Mouse (Mus musculus): ENCODE data around the gene Nrap.

The Nrap gene

DNA sequence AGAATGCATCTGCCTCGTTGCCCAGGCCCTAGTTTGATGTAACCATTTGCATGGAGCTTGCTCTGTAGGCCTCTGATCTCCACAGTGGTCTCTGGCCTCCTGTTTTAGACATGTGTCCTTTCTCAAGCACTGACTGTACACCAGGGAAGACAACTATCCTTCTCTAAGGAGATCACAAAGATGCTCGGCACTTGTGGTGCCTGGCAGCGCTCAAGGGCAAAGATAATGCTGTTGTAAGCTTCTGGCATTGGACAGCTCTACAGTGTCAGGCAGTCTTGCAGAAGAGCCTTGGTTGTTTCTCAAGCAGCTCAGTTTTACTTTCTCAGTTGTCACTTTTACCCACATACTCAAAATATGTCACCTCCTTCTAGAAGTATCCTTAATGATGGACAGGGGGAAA lies 73.3 kb downstream of the Nrap start:
- no peak for DNase-seq (ENCODE audit: low spot score in 2 of 2)

DNA sequence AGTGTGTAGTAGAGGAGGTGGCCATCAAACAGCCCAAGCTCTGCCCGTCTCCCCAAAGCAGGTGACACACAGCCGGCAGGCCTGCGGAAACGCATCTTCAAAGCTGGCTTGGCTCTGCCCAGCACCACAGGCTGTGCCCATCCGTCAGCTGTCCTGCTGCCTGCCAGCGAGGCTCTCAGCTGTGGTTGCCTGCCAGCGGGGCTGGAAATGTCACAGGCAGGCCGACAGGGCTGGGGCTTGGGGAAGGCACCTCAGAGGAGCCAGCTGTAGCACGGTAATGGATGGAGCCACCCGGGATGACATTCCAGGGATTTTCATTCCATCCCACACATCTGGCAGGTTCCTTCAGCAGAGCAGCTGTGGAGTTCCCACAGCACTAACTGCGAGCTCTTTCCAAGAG lies 89.0 kb downstream of the Nrap start:
- DNase-seq (ENCODE audit: low spot score in 2 of 2): no peak

DNA sequence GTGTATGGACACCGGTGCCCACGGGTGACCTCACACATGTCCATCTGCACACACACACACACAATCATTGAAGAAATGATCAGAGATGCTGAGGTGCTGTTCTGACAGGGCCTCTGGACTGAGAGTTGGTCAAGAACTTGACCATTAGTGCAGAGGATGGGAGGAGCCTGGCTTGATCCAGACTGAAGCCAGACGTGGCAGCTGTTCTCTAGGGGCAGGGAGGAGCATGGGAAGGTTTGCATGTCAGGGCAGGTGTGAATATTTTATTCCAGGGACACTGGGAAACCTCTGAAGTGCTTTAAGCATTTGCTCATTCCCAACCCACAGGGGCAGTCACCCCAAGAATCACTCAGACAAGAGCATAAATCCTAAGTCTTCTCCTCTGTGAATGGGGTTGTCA lies 92.6 kb downstream of the Nrap start:
- no peak for DNase-seq (ENCODE audit: low spot score in 2 of 2)

DNA sequence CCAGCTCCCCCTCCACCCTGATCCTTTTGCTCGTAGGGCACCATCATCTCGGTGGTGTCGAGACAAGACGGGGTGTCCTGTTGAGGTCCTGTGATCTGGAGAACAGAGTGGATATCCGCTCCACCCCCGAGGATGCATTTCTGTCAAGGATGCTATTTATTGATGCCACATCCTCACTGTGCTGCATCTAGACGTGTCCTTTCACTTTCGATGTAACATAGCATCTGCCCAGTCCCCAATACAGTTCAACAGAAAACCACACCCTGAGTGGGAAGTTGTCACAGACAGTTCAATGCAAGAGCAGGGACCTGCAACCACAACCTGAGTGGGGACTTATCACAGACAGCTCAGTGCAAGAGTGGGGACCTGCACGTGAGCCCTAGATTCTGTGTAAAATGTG lies 93.2 kb downstream of the Nrap start:
- no peak for DNase-seq (ENCODE audit: low spot score in 2 of 2)

DNA sequence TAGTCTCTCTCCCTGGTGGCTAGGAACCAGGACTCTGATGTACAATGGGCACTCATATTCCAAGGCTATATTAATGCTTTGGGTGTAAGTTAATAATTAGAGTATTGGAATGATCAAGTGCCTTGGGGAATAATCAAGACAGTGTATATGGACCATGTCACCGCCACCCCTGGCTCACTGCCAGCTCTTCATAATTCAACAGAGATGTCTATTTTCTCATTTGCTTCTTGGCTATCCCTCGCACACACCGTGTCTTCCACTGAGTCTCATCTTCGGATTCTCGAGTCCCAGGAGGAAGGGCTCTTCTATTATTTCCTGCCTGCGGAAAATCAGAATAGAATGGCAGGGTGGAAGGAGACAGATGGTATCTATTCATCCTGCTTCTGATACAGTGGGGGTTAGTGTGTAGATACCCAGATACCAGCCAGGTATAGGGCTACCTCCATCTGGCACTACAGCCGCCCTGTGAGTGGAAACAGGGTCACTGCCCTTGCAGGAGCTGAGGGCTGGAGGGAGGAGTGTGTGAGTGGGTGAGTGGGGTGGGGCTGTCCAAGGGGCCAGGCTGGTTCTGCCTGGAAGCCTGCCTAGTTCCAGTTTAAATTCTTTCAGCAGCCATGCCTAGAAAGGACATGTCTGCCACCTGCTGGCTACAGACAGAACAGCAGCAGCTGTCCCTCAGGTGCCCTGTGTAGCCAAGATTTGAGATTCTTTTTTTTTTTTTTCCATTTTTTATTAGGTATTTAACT lies 95.0 kb downstream of the Nrap start:
- peak; percentile 52 to 82 for DNase-seq (ENCODE audit: low spot score in 2 of 2)

DNA sequence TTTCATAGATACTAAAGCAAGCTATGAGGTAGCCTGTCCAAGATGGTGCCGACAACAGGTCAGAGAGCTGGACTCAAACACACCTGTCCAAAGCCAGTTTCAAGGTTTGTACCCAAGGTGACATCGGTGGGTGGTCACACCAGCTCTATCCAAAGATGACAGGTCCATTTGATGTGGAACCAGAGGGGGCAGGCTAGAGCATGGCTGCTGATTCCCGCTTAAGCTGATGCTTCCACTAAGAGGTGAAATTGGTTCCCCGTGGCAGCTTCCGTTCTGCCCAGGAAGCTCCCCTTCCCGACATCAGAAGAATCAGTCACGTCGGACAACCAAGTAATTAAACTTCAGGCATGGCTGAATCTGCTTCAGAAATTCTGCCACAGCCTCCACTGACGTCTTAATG lies 97.5 kb downstream of the Nrap start:
- no peak for DNase-seq (ENCODE audit: low spot score in 2 of 2)

DNA sequence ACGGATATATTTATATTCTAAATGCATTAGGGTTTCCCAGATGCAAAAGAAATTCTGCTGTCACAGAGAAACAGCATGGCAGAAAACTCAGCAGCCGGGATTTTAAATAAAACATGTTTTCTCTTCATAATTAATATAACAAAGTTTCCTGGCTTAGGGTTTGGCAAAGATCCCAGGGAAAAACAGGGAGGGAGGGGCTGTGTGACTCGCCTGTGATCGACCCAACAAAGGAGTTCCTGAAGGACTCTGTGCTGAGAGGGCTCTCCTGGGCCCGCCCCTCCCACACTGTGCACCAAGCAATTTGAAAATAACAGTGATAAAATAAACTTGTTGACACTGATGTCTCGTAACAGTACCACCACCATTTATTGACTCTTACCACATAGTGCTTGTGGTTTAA lies 97.9 kb downstream of the Nrap start:
- no peak for DNase-seq (ENCODE audit: low spot score in 2 of 2)

DNA sequence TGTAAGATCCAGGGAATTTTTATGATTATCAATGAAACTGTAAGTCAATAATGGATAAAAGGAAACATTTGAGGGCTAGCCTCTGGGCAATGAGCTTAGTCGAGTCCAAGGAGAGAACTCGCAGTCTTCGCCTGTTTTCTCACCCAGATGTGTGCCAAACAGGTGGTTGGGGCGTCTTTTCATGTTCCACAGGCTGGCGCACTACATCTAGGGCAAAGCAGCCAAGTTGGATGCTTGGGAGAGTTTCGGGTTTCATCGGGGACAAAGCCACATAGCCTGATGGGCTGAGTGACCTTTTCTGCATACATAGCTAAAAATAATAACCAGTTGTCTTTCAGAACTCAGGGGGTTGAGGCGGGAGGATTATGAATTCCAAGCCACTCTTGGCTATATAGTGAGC lies 100.2 kb downstream of the Nrap start:
- DNase-seq (ENCODE audit: low spot score in 2 of 2): no peak

DNA sequence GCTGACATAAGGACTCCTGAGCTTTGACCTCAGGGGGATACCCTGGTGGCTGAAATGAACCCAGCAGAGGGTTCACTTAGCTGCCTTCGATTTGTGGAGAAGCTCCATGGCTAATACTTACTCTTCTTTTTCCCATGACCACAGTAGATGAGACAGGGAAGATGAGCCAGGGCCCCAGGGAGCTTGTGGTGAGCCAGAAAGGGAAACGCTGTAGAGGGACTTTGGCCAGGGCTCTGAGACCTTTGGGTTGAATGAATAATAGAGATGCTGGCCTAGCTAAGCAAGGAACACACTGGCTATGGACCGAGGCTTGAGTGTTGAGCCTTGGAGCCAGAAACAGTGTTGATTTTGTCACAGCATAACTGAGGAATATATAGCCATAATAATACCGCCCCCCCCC lies 101.4 kb downstream of the Nrap start:
- no peak for DNase-seq (ENCODE audit: low spot score in 2 of 2)

DNA sequence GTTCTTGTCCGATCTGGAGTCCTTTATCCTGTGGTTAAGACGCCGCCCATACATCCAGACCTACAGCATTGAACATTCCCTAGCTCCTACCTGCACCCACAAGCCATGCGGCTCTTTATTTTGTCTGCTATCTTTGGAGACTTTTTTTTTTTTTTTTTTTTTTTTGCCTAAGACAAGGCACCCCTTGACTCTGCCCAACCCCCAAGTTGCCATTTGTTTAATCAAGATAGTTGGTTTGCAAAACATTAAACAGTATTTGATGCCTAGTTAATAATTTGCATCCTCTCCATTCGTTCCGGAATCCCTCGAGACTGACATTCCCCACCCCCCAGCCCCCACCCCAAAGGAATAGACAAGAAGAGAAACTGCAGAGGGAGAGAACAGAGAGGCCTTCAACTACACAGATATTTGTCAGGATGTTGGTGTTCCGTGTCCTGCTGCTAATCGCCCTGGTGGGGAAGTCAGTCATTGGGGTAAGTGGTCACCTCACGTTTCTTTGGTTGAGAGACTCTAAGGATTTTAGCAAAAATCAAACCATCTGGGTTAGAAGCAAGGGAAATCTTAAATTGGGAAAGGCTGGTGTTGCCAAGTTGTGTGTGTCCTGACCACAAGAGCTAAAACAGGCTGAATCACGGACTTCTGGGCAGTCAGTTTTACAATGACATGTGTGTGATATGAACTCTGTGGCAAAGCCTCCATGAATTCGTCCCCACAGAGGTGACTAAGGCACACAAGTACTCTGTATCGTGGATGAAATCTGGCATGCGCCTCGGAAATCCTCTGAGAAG lies 102.1 kb downstream of the Nrap start:
- no peak for DNase-seq (ENCODE audit: low spot score in 2 of 2)

DNA sequence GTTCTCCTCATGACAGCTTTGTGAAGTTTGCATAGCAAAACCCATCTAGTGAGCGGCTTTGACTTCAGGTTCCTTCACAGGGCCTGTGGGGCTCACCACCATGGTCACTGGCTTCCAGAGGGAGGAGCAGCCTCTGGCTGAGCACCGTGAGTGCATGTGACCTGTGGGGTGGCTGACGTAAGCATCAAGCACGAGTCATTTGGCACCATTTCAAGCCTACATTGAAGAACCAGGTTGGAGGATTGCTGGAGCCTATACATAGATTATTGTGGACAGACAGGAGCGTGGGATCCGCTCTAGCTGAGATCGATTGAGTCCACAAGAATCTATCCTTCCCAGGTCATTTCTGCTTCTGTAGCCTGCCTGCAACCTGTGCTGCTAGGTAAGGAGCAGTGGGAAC lies 103.0 kb downstream of the Nrap start, which contains the start of gene Habp2:
Gene Habp2 (plus strand): TSS at position 272 of the 400 bp plus-strand sequence.
- DNase-seq (ENCODE audit: low spot score in 2 of 2): no peak

DNA sequence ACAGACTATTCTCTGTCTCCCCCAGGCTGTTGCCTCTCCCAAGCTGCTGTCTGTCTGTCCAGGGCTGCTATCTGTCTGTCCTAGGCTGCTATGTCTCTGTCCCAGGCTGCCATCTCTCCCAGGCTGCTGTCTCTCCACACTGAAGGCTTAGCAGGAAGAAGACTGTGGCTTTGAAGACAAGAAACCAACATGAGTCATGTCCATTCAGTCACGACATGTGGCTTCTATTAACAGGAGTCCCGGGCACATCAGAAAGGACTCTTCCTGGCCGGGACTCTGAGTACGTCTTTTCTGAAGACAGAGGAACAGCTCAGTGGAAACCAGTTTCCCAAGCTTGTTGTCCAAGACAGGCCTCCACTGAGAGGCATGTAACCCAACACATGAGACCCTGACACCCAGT lies 104.6 kb downstream of the Nrap start:
- DNase-seq (ENCODE audit: low spot score in 2 of 2): no peak

DNA sequence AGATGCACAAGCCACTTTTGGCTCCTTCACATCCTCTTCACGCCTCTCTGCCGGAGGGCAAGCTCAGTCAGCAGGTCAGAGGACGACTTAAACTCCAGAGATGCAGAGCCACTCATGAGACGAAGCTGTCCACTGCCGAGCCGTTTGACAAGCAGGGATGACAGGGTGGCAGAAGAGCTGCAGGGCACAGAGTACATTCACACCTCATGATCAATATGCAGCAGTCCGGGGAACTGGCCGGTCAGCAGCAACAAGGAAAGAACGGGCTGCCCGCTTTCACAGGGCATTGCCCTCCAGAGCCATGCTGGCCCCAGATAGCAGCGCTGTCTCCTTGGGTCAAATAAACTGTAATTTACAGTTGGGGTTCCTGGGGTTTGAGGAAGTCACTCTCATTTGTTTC lies 111.5 kb downstream of the Nrap start:
- DNase-seq (ENCODE audit: low spot score in 2 of 2): no peak

DNA sequence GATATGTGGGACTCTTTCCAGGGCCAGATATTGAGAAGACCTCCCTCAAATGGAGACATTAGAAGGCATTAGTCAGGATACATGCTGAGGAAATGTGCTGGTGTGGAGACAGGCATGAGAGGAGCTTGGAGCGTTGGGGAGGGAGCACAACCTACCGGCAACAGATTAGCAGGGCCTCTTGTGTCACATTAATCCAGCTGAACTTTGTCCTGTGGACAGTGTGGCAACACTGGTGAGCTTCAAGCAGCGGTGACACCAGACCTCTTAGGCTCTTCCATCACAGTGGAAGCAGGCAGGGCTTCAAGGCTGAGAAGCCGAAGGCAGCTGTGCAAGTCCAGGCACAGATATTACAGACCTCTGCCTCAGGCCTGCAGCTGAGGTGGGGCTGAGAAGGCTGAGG lies 111.9 kb downstream of the Nrap start:
- DNase-seq (ENCODE audit: low spot score in 2 of 2): no peak

DNA sequence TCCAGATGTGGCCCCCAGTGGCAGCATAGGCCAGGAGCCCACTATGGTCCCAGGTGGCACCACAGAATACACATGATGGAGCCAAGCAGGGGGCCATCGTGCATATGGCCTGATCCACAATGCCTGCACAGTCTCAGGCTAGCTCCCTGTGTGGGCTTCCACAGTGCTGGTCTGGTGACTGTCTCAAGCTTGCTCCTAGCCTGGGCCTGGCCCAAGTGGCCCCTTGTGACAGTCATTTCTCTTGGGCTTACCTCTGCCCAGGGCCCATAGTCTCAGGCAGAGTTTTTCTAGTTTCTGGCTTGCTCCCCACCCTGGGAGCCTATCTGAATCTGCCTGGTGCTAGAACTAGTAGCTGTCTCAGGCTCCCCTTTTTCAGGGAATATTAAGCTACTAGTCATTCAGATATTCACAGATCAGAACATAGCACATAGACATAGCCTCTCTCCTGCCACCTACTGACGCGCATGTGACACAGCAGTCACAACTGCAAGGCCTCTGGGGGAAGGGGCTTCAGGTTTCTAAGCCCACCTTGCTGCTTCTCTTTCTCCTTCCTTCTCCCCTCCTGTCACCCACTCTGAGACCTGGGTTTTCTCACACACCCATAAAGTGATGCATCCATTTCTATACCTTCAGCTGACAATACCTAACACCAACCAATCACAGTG lies 112.6 kb downstream of the Nrap start:
- DNase-seq (ENCODE audit: low spot score in 2 of 2): no peak

DNA sequence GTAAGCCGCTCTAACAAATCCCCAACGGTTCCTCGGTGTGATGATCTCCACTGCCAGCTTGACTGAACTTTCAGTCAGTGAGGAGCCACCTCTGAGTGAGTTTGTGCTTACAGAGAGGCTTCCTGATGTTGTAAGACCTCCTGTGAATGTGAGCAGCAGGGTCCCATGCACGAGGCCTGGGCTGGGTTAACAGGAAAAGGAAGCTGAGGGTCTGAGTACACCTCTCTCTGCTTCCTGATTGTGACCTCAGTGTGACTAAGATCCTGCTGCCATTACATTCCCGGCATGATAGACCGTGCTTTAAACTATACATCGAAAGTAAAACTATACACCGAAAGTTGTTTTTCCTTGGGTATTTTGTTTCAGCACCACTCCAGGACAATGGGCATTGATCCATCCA lies 117.8 kb downstream of the Nrap start:
- no peak for DNase-seq (ENCODE audit: low spot score in 2 of 2)
